Mouse (Mus musculus): ENCODE results near the gene Pak3. TPM values are rescaled to one million over a fixed set of nuclear protein-coding genes. Genes with fewer than 3 reads are reported as not detected.

The Pak3 gene
- polyA plus RNA-seq, 1 experiment from 2014 or later = 24.3 TPM

DNA sequence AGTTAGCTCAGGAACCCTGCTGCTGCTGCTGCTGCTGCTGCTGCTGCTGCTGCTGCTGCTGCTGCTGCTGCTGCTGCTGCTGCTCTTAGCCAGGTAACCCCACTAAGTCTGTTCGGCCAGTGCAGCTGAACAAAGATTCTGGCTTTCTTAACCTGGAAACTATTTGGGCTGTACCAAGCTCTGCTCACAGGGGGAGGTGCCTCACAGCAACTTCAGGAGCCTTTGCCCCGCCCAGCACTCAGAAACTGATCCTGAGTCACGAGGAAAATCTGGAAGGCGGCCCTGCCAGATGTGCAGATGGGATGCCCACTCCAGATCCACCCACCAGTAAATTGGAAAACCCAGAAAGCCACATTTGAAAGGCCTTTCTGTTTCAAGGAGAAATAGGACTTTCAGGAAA lies 308.8 kb downstream of the Pak3 start, which contains the start of gene Capn6:
Gene Capn6 (minus strand): TSS at position 203 of the 400 bp plus-strand sequence.
- ATAC-seq (ENCODE audit: low read depth) = peak; percentile 89
- no peaks in the 10 kb centered on the region for H3K4me1 ChIP-seq (ENCODE audit: control insufficient read depth, insufficient read depth, low read length)
- peak within 1 kb of the TSS; percentile 50 for H3K4me2 ChIP-seq (ENCODE audit: low read depth, low read length)

DNA sequence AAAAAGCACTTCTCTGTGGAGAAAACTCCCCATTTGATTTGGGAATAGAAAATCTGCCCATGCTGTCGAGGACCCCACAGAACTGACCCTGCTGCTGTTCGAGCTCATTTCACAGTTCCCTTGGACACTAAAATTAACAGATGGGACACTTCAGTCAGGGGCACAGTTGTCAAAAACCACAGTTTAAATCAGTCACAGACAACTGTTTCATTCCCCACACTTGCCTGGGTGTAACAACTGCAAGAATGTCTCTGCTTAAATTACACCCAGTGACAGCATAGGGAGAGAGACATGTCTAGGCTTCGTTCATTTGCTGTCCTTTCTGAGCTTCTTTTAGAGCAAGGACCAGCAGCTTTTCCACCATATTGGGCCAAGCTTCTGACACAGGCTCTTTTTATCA lies 328.2 kb downstream of the Pak3 start:
- peak; percentile 45 for DNase-seq (ENCODE audit: low spot score)
- Histone ChIP-seq H3K4me3 (ENCODE audit: low read depth, low read length) (no peak overlapping the region), H3K27ac (replicated peaks; ENCODE audit: low read depth, low read length) (no peak overlapping the region), H3K4me1 (ENCODE audit: control insufficient read depth, insufficient read depth, low read length) (no peaks in the 10 kb centered on the region), H3K4me2 (ENCODE audit: low read depth, low read length) (no peak overlapping the region), H3K36me3 (ENCODE audit: control insufficient read depth, insufficient read depth, low read length) (no peaks in the 10 kb centered on the region), H3K9me3 (ENCODE audit: control insufficient read depth, low read length) (no peaks in the 10 kb centered on the region), H3K27me3 (replicated peaks; ENCODE audit: control insufficient read depth, insufficient read depth, low read length) (peaks cover 7% of the 10 kb centered on the region), H3K9ac (ENCODE audit: low read depth, low read length) (no peak overlapping the region)
- 70% methylated on average over 3 of the region's 3 CpGs for WGBS
- ATAC-seq (ENCODE audit: low read depth) = peak; percentile 37; the same call in 1 of the 2 replicates

More for the DNA sequence above, 308.8 kb downstream of the Pak3 start, which contains the start of gene Capn6:
- peak; percentile 93 for DNase-seq (ENCODE audit: low spot score)
- H3K27ac ChIP-seq (replicated peaks; ENCODE audit: low read depth, low read length) = peak within 1 kb of the TSS; percentile 79
- peak within 1 kb of the TSS; percentile 65 for H3K9ac ChIP-seq (ENCODE audit: low read depth, low read length)
- peak within 1 kb of the TSS; percentile 46 for H3K4me3 ChIP-seq (ENCODE audit: low read depth, low read length)
- WGBS = 37% methylated on average over 4 of the region's 4 CpGs
- H3K27me3 ChIP-seq (replicated peaks; ENCODE audit: control insufficient read depth, insufficient read depth, low read length) = peaks cover 3% of the 10 kb centered on the region; the same call in 1 of the 2 replicates
- H3K36me3 ChIP-seq (ENCODE audit: control insufficient read depth, insufficient read depth, low read length) = no peaks in the 10 kb centered on the region
- H3K9me3 ChIP-seq (ENCODE audit: control insufficient read depth, low read length) = no peaks in the 10 kb centered on the region

Small RNAs within 50 kb of the gene (microRNA-seq; reads per million reads assigned to microRNA genes)
- gene Gm47298 (ENCODE audit: borderline number of aligned reads) = not detected

Other genes starting within 250 kb of the Pak3 start
- gene Chrdl1, start 124.3 kb upstream of the Pak3 start, polyA plus RNA-seq (2014; fragmentation: Nextera tagmentation; extraction: Ambion mirVana) = 26.0 and 29.7 TPM in 2 replicates